ENCODE assay signal across 8 mouse cellular contexts in genomic region chr2:25224766-25225752, GRCm38 (mm10). TPM values are rescaled to one million over a fixed set of nuclear protein-coding genes. Genes with fewer than 3 reads are reported as not detected.
A peak's percentile ranks its signal among the peaks of the same experiment; 100 is the strongest.
DNase-seq lines count a peak whose midpoint lies in the region; ATAC-seq and TF ChIP-seq lines count a peak whose summit lies in the region.

No protein-coding gene starts in this region.

- CTCF ChIA-PET in Patski (lab: Charles Lee) = interaction anchor here (1.7 kb wide), 1 partner anchor 31 kb away, joined by 3 read pairs; no protein-coding TSS in a partner anchor

- no peaks in the 10 kb centered on the region for H3K27me3 ChIP-seq in Patski
- no peaks in the 10 kb centered on the region for H3K27me3 ChIP-seq in hindbrain, embryonic 11.5 days (ENCODE audit: control insufficient read depth, insufficient read depth, low read length)
- H3K27me3 ChIP-seq in lung, embryonic 16.5 days (ENCODE audit: control insufficient read depth, insufficient read depth, low read depth, low read length) = no peaks in the 10 kb centered on the region

- in situ Hi-C loops in Patski (cut with MboI; ENCODE audit: low pct_unique_long_range_greater_than_20kb) = no loop called here

- H3K27ac ChIP-seq in hindbrain, embryonic 11.5 days (ENCODE audit: low read depth, low read length) = peak overlapping the region; percentile 94
- H3K27ac ChIP-seq in lung, embryonic 16.5 days (ENCODE audit: low read length) = peak overlapping the region; percentile 99

- DNase-seq in Patski (ENCODE audit: low read depth, low spot score) = peak; percentile 97
- DNase-seq in cerebellum, postnatal 14 days = peak; percentile 97 to 98
- peak; percentile 99 to 100 for DNase-seq in frontal cortex, postnatal 10 days (ENCODE audit: low spot score in 2 of 2)
- peak; percentile 97 for DNase-seq in hindbrain, embryonic 11.5 days (ENCODE audit: low spot score)
- DNase-seq in layer of hippocampus, adult 9-11 months = peak; percentile 100
- DNase-seq in ovary, adult 18-20 months (ENCODE audit: low spot score) = peak; percentile 100
- DNase-seq in thymus, postnatal 0 days (ENCODE audit: low spot score) = peak; percentile 100

- no peak for TF ChIP-seq CTCF in Patski (IDR thresholded peaks at IDR 0.05)

- WGBS in hindbrain, embryonic 11.5 days = 2% methylated on average over 39 of the region's 41 CpGs
- WGBS in lung, embryonic 16.5 days = 2% methylated on average over 41 of the region's 41 CpGs

- POLR2A ChIA-PET in Patski (lab: Charles Lee) = interaction anchor here (1.3 to 2.2 kb wide), 3 partner anchors 15 to 42 kb away, joined by 3 to 8 read pairs (median 5); no protein-coding TSS in a partner anchor

- peak overlapping the region; percentile 54 for H3K9ac ChIP-seq in hindbrain, embryonic 11.5 days (ENCODE audit: low read depth, low read length)
- peak overlapping the region; percentile 76 for H3K9ac ChIP-seq in lung, embryonic 16.5 days (ENCODE audit: low read length)

- peak overlapping the region; percentile 33 for H3K4me2 ChIP-seq in hindbrain, embryonic 11.5 days (replicated peaks; ENCODE audit: low read depth, low read length)
- peak overlapping the region; percentile 49 for H3K4me2 ChIP-seq in lung, embryonic 16.5 days (ENCODE audit: low read depth, low read length)

- peaks cover 5% of the 10 kb centered on the region; the same call in 1 of the 2 replicates for H3K4me1 ChIP-seq in hindbrain, embryonic 11.5 days (replicated peaks; ENCODE audit: control insufficient read depth, insufficient read depth, low read length)
- peaks cover 20% of the 10 kb centered on the region for H3K4me1 ChIP-seq in lung, embryonic 16.5 days (replicated peaks; ENCODE audit: control insufficient read depth, insufficient read depth, low read length)

- H3K9me3 ChIP-seq in hindbrain, embryonic 11.5 days (ENCODE audit: control insufficient read depth, low read length) = no peaks in the 10 kb centered on the region
- no peaks in the 10 kb centered on the region for H3K9me3 ChIP-seq in lung, embryonic 16.5 days (ENCODE audit: control insufficient read depth, low read length)

- peak; percentile 85 for ATAC-seq in Patski
- ATAC-seq in hindbrain, embryonic 11.5 days (ENCODE audit: low FRiP score) = peak; percentile 97
- peak; percentile 95 for ATAC-seq in lung, embryonic 16.5 days (ENCODE audit: low read depth)

- H3K4me3 ChIP-seq in hindbrain, embryonic 11.5 days (ENCODE audit: low read depth, low read length) = peak overlapping the region; percentile 85
- H3K4me3 ChIP-seq in lung, embryonic 16.5 days (ENCODE audit: low read length) = peak overlapping the region; percentile 87

- H3K36me3 ChIP-seq in hindbrain, embryonic 11.5 days (ENCODE audit: control insufficient read depth, insufficient read depth, low read length) = no peaks in the 10 kb centered on the region
- peaks cover 7% of the 10 kb centered on the region for H3K36me3 ChIP-seq in lung, embryonic 16.5 days (ENCODE audit: control insufficient read depth, insufficient read depth, low read length)

RNA-seq across cellular contexts. Expression of gene Tubb4b, which starts 0.6 kb away (rescaled TPM):
- 298 TPM for polyA plus RNA-seq in Patski (2021)
- 519 and 526 TPM in 2 replicates for polyA plus RNA-seq in hindbrain, embryonic 11.5 days (2014; fragmentation: Nextera tagmentation; extraction: Ambion mirVana)
- 677 and 731 TPM in 2 replicates for polyA plus RNA-seq in lung, embryonic 16.5 days (2015; fragmentation: Nextera tagmentation; extraction: Ambion mirVana)
- polyA plus RNA-seq in thymus, postnatal 0 days (2015; fragmentation: Nextera tagmentation; extraction: Ambion mirVana) = 460 and 503 TPM in 2 replicates

RNA-seq across cellular contexts. Expression of gene Fam166a, which starts 6.5 kb away (rescaled TPM):
- polyA plus RNA-seq in Patski (2021) = 0.32 TPM
- polyA plus RNA-seq in hindbrain, embryonic 11.5 days (2014; fragmentation: Nextera tagmentation; extraction: Ambion mirVana) = not detected in 2 replicates
- 0.68 TPM in 1 of 2 replicates, not detected in the other for polyA plus RNA-seq in lung, embryonic 16.5 days (2015; fragmentation: Nextera tagmentation; extraction: Ambion mirVana)
- 0.34 TPM in 1 of 2 replicates, not detected in the other for polyA plus RNA-seq in thymus, postnatal 0 days (2015; fragmentation: Nextera tagmentation; extraction: Ambion mirVana)

RNA-seq across cellular contexts. Expression of gene Slc34a3, which starts 9.1 kb away (rescaled TPM):
- polyA plus RNA-seq in Patski (2021) = not detected
- not detected in 2 replicates for polyA plus RNA-seq in hindbrain, embryonic 11.5 days (2014; fragmentation: Nextera tagmentation; extraction: Ambion mirVana)
- polyA plus RNA-seq in lung, embryonic 16.5 days (2015; fragmentation: Nextera tagmentation; extraction: Ambion mirVana) = not detected in 2 replicates
- 0.05 TPM in 1 of 2 replicates, not detected in the other for polyA plus RNA-seq in thymus, postnatal 0 days (2015; fragmentation: Nextera tagmentation; extraction: Ambion mirVana)

RNA-seq across cellular contexts. Expression of gene Stpg3, which starts 10.6 kb away (rescaled TPM):
- polyA plus RNA-seq in Patski (2021) = 0.06 TPM
- not detected in 2 replicates for polyA plus RNA-seq in hindbrain, embryonic 11.5 days (2014; fragmentation: Nextera tagmentation; extraction: Ambion mirVana)
- polyA plus RNA-seq in lung, embryonic 16.5 days (2015; fragmentation: Nextera tagmentation; extraction: Ambion mirVana) = 0.15 TPM in 1 of 2 replicates, not detected in the other
- polyA plus RNA-seq in thymus, postnatal 0 days (2015; fragmentation: Nextera tagmentation; extraction: Ambion mirVana) = 0.14 TPM in 1 of 2 replicates, not detected in the other

RNA-seq across cellular contexts. Expression of gene Rnf224, which starts 11.5 kb away (rescaled TPM):
- not detected for polyA plus RNA-seq in Patski (2021)
- not detected in 2 replicates for polyA plus RNA-seq in hindbrain, embryonic 11.5 days (2014; fragmentation: Nextera tagmentation; extraction: Ambion mirVana)
- polyA plus RNA-seq in lung, embryonic 16.5 days (2015; fragmentation: Nextera tagmentation; extraction: Ambion mirVana) = not detected in 2 replicates
- not detected in 2 replicates for polyA plus RNA-seq in thymus, postnatal 0 days (2015; fragmentation: Nextera tagmentation; extraction: Ambion mirVana)

Comparison
In these comparisons a context has a peak if more than half of its experiments do, and no peak if none do; other contexts are left out.
1. Peak in every context shown above with its lines: DNase-seq, ATAC-seq, H3K4me3 ChIP-seq and H3K27ac ChIP-seq.